Mouse (Mus musculus) neural tube, embryonic 13.5 days (tissue): Measurements from ENCODE around the gene Ezr. TPM values are rescaled to one million over a fixed set of nuclear protein-coding genes. Genes with fewer than 3 reads are reported as not detected.

Experiments used
- ATAC-seq: fragments of 200-750 bp; cut with Nextera tagmentation; 2 replicates; pipeline ENCODE4 v1.8.0; 2017; ENCODE audit warnings: low read depth, mild to moderate bottlenecking, moderate TSS enrichment, moderate library complexity
- H3K27ac ChIP-seq: fragments of 300-500 bp; sonication (generic); replicated peaks from 2 replicates; pipeline ENCODE4 v1.5.1; 2015; ENCODE audit warnings: moderate library complexity, mild to moderate bottlenecking, inconsistent platforms
- H3K27me3 ChIP-seq: fragments of 300-500 bp; sonication (generic); 2 replicates; pipeline ENCODE4 v1.6.1; 2015; ENCODE audit warnings: mild to moderate bottlenecking, inconsistent platforms
- H3K36me3 ChIP-seq: fragments of 300-500 bp; sonication (generic); 2 replicates; pipeline ENCODE4 v1.6.1; 2015; ENCODE audit warnings: mild to moderate bottlenecking, inconsistent platforms
- H3K4me1 ChIP-seq: fragments of 300-500 bp; sonication (generic); replicated peaks from 2 replicates; pipeline ENCODE4 v1.6.1; 2015; ENCODE audit warnings: inconsistent platforms
- H3K4me2 ChIP-seq: fragments of 300-500 bp; sonication (generic); 2 replicates; pipeline ENCODE4 v1.6.1; 2015; ENCODE audit warnings: inconsistent platforms, mild to moderate bottlenecking, moderate library complexity
- H3K4me3 ChIP-seq: fragments of 300-500 bp; sonication (generic); 2 replicates; pipeline ENCODE4 v1.5.1; 2015; ENCODE audit warnings: mild to moderate bottlenecking, inconsistent platforms
- H3K9ac ChIP-seq: fragments of 300-500 bp; sonication (generic); 2 replicates; pipeline ENCODE4 v1.6.1; 2015; ENCODE audit warnings: moderate library complexity, mild to moderate bottlenecking, inconsistent platforms
- H3K9me3 ChIP-seq: fragments of 300-500 bp; sonication (generic); 2 replicates; pipeline ENCODE4 v1.6.1; 2016; ENCODE audit warnings: inconsistent platforms
- WGBS: fragments of 180-500 bp; shearing (Covaris S2); methylation state at CpG from one replicate; pipeline ENCODE4 v1.1.7; 2015; 5-methylcytosine and 5-hydroxymethylcytosine counted together
- polyA plus RNA-seq: library from polyadenylated mRNA; unstranded; fragments of >200 nt; fragmentation: Nextera tagmentation; extraction: Ambion mirVana; gene quantifications from 2 replicates; pipeline ENCODE4 v1.2.1, GENCODE M21; 2015

The Ezr gene
- polyA plus RNA-seq, 1 experiment from 2014 or later: 58.5 TPM

DNA sequence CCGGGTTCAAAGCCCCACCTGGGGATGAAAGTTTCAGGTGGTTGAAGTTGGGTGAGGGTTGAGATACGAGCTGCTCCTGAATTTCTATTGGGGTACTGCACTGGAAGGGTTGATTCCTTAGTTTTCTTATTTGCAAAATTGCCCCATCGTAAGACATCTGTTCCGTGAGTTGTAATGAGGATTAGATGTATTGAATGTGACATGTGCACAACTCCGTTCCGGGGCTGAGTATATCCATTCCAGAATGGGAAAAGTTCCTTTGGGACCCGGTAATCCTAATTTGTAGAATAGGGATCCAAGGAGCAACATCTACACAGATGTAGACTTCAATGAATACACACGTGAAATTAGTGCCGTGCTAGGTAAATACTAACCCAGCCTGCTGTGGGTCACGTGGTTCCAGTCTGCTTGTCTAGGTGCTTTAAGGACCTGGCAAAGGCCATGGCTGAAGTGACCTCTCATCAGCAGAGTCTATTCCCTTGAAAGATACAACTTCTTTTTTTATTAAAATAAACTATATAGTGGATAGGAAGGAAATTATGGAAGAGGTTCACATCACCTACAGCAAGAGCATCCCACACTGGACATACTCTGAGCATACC, 1.3 kb upstream of the Ezr start:
- WGBS: 46% methylated on average over 10 of the region's 10 CpGs

DNA sequence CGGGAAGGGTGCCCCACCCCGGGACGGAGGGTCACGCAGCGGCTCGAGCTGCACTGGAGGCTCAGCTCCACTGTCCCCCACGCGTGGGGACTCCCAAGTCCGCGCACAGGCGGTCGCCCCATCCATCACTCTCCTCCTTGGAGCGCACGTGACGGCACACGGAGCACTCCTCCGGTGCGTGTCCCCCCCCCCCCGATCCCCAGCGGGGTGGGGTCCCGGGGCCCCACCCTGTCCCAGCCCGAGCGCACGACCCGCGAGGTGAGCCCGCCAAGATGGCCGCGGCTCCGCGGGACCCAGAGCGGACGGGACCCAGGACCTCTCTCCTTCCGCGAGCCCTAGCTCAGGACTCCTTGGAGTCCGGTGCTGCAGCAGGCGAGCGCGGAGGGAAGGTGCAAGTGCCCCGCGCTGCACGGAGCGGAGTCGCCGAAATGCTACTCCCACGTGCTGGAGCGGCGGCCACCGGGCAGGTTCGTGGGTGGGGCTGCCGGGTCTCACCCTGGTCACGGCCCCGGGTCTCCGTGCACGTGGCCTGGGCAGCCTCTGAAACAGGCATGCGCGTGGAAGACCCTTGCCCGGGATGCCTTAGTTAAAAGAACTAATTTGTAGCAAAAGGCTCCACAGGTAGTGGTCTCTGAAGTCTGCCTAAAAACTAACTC, 550 bp upstream of the Ezr start:
- Histone ChIP-seq H3K4me3 (peak overlapping the region; percentile 78), H3K9me3 (no peaks in the 10 kb centered on the region), H3K27ac (peak overlapping the region; percentile 64; the same call in 1 of the 2 replicates), H3K36me3 (no peaks in the 10 kb centered on the region), H3K27me3 (peaks cover 35% of the 10 kb centered on the region), H3K4me2 (peak overlapping the region; percentile 95), H3K9ac (peak overlapping the region; percentile 83), H3K4me1 (peaks cover 39% of the 10 kb centered on the region)
- under 1% methylated on average over 46 of the region's 58 CpGs for WGBS
- ATAC-seq: peak; percentile 68

More for the DNA sequence above, 1.3 kb upstream of the Ezr start:
- Histone ChIP-seq H3K4me2 (peak overlapping the region; percentile 95), H3K9ac (no peak overlapping the region), H3K27ac (no peak overlapping the region), H3K9me3 (no peaks in the 10 kb centered on the region), H3K4me3 (peak overlapping the region; percentile 78), H3K4me1 (peaks cover 33% of the 10 kb centered on the region), H3K36me3 (no peaks in the 10 kb centered on the region), H3K27me3 (peaks cover 35% of the 10 kb centered on the region)
- no peak for ATAC-seq

DNA sequence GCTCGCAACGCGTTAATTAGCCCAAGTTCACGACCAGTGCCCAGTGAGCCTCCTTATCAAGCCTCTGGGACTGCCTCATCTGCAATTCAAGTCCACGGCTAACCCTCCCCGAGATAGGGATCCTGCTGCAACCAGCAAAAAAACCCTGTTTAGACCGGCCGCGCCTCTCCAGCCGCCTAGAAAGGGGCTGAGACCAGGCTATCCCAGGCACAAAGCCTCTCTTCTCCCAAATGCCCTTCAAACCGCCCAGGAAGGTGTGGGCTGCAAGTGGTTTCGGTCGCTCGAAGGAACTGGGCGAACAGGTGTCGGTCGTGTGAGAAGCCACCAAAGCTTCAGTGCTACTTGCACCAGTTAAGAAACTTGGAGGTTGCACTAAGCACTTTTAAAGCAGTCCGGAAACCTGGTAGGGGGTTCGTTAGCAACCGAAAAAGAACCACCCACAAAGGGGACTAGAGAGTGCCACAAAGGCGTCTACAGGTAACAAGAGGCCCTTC, 504 bp downstream of the Ezr start:
- Histone ChIP-seq H3K4me3 (peak overlapping the region; percentile 78), H3K4me2 (peak overlapping the region; percentile 95), H3K9ac (peak overlapping the region; percentile 83), H3K36me3 (no peaks in the 10 kb centered on the region), H3K4me1 (peaks cover 47% of the 10 kb centered on the region), H3K27me3 (peaks cover 35% of the 10 kb centered on the region), H3K27ac (0 out of 2 replicates have a peak overlapping the region, but pooled peaks have one; percentile 33), H3K9me3 (no peaks in the 10 kb centered on the region)
- WGBS: under 1% methylated on average over 21 of the region's 21 CpGs
- ATAC-seq: 0 out of 2 replicates have a peak, but pooled peaks have one; percentile 4

DNA sequence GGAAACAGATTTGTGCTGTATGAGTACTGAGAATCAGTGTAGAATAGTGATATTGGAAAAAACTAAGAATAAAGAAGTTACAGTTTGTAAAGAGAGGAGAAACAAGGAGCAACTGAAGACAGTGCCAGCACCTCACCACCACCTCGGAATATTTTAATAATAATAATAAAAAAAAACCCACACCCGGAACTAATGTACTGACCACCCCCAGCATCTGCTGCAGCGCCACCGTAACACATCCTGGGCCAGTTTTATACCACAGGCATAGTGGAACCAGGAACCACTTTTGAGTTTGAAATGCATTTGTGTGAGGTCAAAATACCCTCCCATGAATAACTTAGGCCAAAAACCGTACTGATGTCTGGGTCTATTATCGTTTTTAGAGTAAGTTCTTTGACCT, 1.3 kb downstream of the Ezr start:
- Histone ChIP-seq H3K27ac (no peak overlapping the region), H3K9me3 (no peaks in the 10 kb centered on the region), H3K36me3 (no peaks in the 10 kb centered on the region), H3K9ac (peak overlapping the region; percentile 41; the same call in 1 of the 2 replicates), H3K4me2 (peak overlapping the region; percentile 95), H3K4me3 (peak overlapping the region; percentile 78), H3K4me1 (peaks cover 55% of the 10 kb centered on the region), H3K27me3 (peaks cover 35% of the 10 kb centered on the region)
- 41% methylated on average over 6 of the region's 6 CpGs for WGBS
- no peak for ATAC-seq

DNA sequence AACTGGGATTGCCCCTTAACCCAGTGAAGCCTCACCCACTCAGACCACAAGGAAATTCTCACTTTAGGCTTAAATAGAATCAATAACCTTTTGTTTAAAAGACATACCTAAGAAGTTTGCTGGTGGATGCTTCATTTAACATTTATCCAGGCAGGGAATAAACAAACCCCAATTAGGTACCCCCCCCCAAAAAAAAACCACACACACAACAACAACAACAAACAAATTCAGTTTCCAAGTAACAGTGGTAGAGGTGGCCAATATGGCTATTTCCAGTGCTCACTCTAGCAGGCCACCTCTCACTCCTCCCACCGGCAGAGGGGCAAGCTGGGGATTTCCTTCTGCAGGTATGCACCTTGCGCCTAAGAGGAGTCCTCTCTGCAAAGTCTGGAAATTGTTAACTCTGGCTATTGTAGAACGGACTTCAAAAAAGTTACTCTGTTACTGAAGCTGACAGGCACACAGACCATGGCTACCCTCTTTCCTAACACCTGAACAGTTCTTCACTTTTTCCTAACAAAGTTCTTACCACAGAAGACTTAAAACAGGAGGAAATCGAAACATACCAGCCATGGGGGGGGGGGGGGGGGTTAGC, 2.0 kb downstream of the Ezr start:
- WGBS: 71% methylated on average over 4 of the region's 4 CpGs
- Histone ChIP-seq H3K4me1 (peaks cover 62% of the 10 kb centered on the region), H3K4me3 (peak overlapping the region; percentile 78), H3K27ac (no peak overlapping the region), H3K4me2 (peak overlapping the region; percentile 95), H3K27me3 (peaks cover 34% of the 10 kb centered on the region), H3K36me3 (no peaks in the 10 kb centered on the region), H3K9ac (0 out of 2 replicates have a peak overlapping the region, but pooled peaks have one; percentile 31), H3K9me3 (no peaks in the 10 kb centered on the region)
- no peak for ATAC-seq

DNA sequence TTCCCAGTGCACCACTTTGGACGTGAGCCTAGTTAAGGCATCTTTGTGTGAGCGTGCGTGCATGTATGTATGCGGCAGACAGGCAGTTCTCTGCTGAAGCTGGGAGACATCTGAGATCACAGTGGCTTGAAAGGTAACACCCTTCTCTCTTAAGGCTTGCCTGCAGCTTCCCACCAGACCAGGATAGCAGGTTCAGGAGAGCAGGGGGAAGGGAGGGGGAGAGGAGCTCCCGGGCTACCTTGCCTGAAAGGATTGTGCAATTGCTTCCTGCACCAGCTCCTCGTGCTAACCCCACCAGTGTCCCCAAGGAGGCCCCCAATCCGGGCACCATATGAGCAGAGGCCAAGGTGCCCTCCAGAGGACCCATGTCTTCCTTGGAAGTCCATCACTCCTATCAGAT, 3.0 kb downstream of the Ezr start:
- Histone ChIP-seq H3K4me1 (peaks cover 67% of the 10 kb centered on the region), H3K9me3 (no peaks in the 10 kb centered on the region), H3K4me2 (peak overlapping the region; percentile 95), H3K4me3 (peak overlapping the region; percentile 41), H3K27ac (0 out of 2 replicates have a peak overlapping the region, but pooled peaks have one; percentile 23), H3K9ac (peak overlapping the region; percentile 62; the same call in 1 of the 2 replicates), H3K36me3 (no peaks in the 10 kb centered on the region), H3K27me3 (peaks cover 31% of the 10 kb centered on the region)
- no peak for ATAC-seq
- 26% methylated on average over 7 of the region's 7 CpGs for WGBS

DNA sequence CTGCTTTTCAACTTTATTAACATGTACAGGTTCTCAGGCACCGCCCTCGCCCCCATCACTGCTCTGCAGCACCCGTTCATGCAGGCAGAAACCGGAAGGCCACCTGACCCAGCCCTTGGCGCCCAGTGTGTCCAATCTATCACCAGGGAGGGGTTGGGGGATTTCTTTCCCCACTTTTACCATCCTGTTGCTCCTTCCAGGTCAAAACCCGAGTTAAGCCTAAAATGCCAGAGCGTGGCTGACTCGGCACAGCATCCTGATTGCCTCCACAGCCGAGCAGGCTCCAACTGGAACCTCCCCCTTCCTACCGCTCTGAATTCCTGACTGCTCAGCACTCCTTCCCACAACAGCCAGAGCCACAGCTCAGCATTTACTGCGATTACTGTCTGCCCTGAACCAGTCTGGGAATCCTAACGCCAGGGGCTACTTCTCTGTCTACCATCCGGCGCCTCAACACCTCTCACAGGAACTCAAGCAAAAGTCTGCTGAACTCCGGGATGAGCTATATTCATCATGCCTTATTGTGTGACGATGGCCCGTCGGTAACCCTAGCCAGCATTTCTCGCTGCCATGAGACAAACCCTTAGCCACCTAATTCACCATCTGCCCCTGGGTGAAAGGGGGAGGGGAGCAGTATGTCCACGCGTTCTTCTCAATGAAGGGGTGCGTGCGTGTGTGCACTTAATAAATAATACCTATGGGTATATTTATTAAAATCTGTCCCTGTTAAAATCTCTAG, 3.6 kb downstream of the Ezr start:
- Histone ChIP-seq H3K27ac (peak overlapping the region; percentile 63), H3K4me3 (peak overlapping the region; percentile 41), H3K36me3 (no peaks in the 10 kb centered on the region), H3K4me1 (peaks cover 67% of the 10 kb centered on the region), H3K4me2 (peak overlapping the region; percentile 95), H3K9ac (peak overlapping the region; percentile 62), H3K27me3 (peaks cover 28% of the 10 kb centered on the region), H3K9me3 (no peaks in the 10 kb centered on the region)
- peak; percentile 57 for ATAC-seq
- WGBS: 2% methylated on average over 23 of the region's 23 CpGs

DNA sequence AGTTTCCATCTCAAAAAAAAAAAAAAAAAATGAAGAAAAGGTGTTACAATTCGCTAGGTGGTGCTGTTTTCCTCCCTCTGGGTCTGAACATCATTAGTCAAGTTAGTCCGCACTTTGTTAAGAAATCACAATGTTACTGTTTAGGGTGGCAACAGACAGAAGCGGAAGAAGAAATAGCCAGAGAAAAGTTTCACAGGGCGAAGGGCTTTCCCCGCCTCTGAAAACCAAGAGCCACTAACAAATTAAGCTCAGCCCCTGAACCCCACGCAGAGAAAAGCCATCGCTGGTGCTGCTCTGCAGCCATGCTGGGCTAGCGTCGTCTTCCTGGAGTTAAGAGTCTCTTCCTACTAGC, 4.3 kb downstream of the Ezr start:
- Histone ChIP-seq H3K27ac (peak overlapping the region; percentile 63; the same call in 1 of the 2 replicates), H3K4me1 (peaks cover 67% of the 10 kb centered on the region), H3K4me3 (peak overlapping the region; percentile 41)

DNA sequence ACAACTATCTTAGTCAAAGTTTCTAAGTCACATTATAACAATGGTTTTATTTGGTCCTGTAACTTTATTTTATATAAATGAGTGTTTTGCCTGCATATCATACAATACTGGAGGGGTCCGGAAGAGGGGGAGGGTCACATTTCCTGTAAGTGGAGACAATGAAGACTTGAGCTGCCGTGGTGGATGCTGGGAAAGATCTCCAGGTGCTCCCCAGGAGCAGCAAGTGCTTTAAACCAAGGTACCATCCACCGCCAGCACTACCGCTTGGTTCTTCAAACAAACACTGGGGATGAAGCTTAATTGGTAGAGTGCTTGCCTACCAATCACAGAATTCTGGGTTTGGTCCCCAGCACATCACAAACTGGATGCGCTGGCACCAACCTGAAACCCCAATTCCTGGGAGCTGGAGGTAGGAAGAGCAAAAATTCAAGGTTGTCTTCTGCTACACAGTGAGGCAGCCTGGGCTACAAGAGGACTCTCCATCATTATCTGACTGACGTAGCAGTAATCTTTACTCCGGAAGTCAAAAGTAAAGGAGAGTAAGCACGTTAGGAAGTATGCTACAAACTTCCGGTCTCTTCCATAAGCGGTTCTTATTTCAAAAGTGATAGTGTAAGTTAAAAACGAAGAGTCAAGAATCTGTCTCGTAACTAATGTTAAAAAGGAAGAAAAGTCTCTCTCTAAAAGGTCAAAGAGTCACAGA, 4.8 kb downstream of the Ezr start:
- peaks cover 67% of the 10 kb centered on the region for H3K4me1 ChIP-seq
- H3K4me2 ChIP-seq: peak overlapping the region; percentile 95
- H3K4me3 ChIP-seq: no peak overlapping the region
- no peaks in the 10 kb centered on the region for H3K36me3 ChIP-seq
- H3K27me3 ChIP-seq: peaks cover 22% of the 10 kb centered on the region
- 69% methylated on average over 12 of the region's 12 CpGs for WGBS
- H3K27ac ChIP-seq: no peak overlapping the region
- H3K9me3 ChIP-seq: no peaks in the 10 kb centered on the region
- no peak for ATAC-seq
- H3K9ac ChIP-seq: no peak overlapping the region

More for the DNA sequence above, 4.3 kb downstream of the Ezr start:
- Histone ChIP-seq H3K9me3 (no peaks in the 10 kb centered on the region), H3K4me2 (peak overlapping the region; percentile 95), H3K9ac (peak overlapping the region; percentile 62; the same call in 1 of the 2 replicates), H3K27me3 (peaks cover 22% of the 10 kb centered on the region), H3K36me3 (no peaks in the 10 kb centered on the region)
- WGBS: 2% methylated on average over 9 of the region's 9 CpGs
- ATAC-seq: no peak

DNA sequence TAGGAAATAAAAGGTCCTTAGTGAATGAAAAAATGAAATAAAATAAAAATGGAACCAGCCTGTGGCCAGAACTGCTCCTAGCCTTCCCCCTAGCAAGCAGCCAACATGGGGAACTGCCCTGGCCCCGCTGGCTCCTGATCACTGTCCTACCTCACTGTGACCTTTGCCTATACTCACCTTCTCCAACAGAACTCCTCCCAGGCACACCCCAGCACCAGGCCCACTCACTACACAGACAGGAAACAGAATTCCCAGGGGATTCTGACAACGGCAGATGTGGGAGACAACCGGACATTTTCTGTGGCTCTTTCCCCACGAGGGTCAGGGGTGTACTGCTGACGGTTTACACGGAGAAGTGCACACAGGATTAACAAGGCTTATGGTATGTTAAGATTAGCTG, 5.5 kb downstream of the Ezr start:
- 61% methylated on average over 6 of the region's 6 CpGs for WGBS
- no peak for ATAC-seq

DNA sequence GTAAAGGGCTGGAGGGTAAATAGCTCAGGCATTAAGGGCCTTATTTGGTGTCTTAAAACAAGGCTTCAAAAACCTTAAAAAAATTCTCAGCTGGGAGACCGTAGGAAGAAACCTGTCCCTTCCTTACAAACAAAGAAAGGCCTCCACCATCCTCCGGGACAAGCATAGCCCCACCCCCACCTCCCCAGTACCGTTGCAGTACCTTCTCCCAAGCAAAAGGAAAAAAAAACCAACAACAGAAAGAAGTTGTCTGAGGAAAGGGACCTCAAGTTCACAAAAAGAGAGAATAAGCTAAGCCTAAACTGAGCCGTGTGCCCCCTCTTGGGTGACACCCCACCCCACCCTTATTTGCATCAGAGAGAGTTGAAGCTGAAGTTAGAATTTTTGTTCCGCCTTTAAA, 6.0 kb downstream of the Ezr start:
- Histone ChIP-seq H3K4me3 (no peak overlapping the region), H3K4me1 (peaks cover 59% of the 10 kb centered on the region), H3K27ac (no peak overlapping the region), H3K27me3 (peaks cover 14% of the 10 kb centered on the region; the same call in 1 of the 2 replicates), H3K36me3 (no peaks in the 10 kb centered on the region), H3K9ac (no peak overlapping the region), H3K9me3 (no peaks in the 10 kb centered on the region), H3K4me2 (no peak overlapping the region)
- WGBS: 32% methylated on average over 5 of the region's 5 CpGs
- no peak for ATAC-seq

More for the DNA sequence above, 5.5 kb downstream of the Ezr start:
- Histone ChIP-seq H3K27me3 (peaks cover 18% of the 10 kb centered on the region), H3K9me3 (no peaks in the 10 kb centered on the region), H3K9ac (no peak overlapping the region), H3K4me1 (peaks cover 63% of the 10 kb centered on the region), H3K36me3 (no peaks in the 10 kb centered on the region), H3K27ac (no peak overlapping the region), H3K4me3 (no peak overlapping the region), H3K4me2 (no peak overlapping the region)
